Mouse (Mus musculus): ENCODE results near the gene Gpd2.

DNA sequence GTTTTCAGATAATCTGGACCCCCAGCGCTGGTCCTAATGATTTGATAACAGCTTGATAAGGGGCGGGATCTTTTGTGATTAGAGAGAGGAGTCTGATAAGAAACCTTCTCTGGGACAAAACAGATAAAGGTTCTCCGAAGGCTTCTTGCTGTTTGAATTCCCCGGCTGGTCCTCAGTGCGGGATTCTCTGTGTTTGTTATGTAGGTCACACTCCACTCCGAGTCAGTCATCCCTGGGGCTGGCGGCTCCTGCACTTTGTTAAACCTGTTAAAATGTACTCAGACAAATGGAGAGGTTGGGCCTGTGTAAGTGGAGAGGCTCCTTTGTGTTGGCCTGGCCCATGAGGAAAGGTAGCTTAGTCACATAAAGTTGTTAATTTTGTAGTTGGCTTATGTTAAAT is 91.9 kb downstream of the Gpd2 start:
- TF ChIP-seq CTCF (IDR thresholded peaks at IDR 0.05; ENCODE audit: borderline replicate concordance, control insufficient read depth, extremely low read depth, insufficient read depth, low read length, poor library complexity) (no peak), POLR2A (IDR thresholded peaks at IDR 0.05; ENCODE audit: control insufficient read depth, extremely low read depth, insufficient read depth, low read length, poor library complexity) (no peak)
